17 mouse cellular contexts compared by ENCODE assay signal in genomic region chr13:93829565-93830293, GRCm38 (mm10). TPM values are rescaled to one million over a fixed set of nuclear protein-coding genes. Genes with fewer than 3 reads are reported as not detected.
DNase-seq lines count a peak whose midpoint lies in the region; ATAC-seq lines count a peak whose summit lies in the region.
"Had no signal": no experiment of that assay in that cellular context is flagged by ENCODE, and none has a peak within 500 bp of the region (broad histone marks: within the 10 kb centered on the region; RNA-seq: fewer than 3 reads in every experiment).

No protein-coding gene starts in this region.

- 70% methylated on average over 2 of the region's 2 CpGs for WGBS in limb, embryonic 10.5 days

- 0 out of 2 replicates have a peak overlapping the region, but pooled peaks have one; percentile 48 for H3K27ac ChIP-seq in limb, embryonic 10.5 days
- H3K27ac ChIP-seq: embryonic facial prominence, embryonic 15.5 days; midbrain, embryonic 13.5 days had no signal

- DNase-seq in adrenal gland, postnatal 14 days = peak; percentile 38
- no peak for DNase-seq in adrenal gland, adult 8-10 months
- peak; percentile 27 for DNase-seq in kidney, postnatal 10 days
- no peak for DNase-seq in kidney, postnatal 14 days
- peak; percentile 22 for DNase-seq in lung, postnatal 36 days
- DNase-seq in lung, postnatal 4 days = no peak
- DNase-seq in limb, embryonic 10.5 days (ENCODE audit: low spot score) = no peak
- DNase-seq: cerebellum, postnatal 10 days; embryo, embryonic 11 days; gastrocnemius, postnatal 25 days; layer of hippocampus, adult 9-11 months; retina, postnatal 1 day; right cerebral cortex, postnatal 4 days had no signal

- H3K4me3 ChIP-seq in limb, embryonic 10.5 days = no peak overlapping the region
- H3K4me3 ChIP-seq: embryonic facial prominence, embryonic 15.5 days; kidney, embryonic 15.5 days; midbrain, embryonic 13.5 days had no signal

- no peaks in the 10 kb centered on the region for H3K9me3 ChIP-seq in limb, embryonic 10.5 days (replicated peaks)

- H3K4me1 ChIP-seq in limb, embryonic 10.5 days = peaks cover 9% of the 10 kb centered on the region; the same call in 1 of the 2 replicates
- H3K4me1 ChIP-seq: embryonic facial prominence, embryonic 15.5 days; midbrain, embryonic 13.5 days had no signal

- ATAC-seq in erythroid progenitor cell, adult 5-6 weeks (replicated peaks; ENCODE audit: low FRiP score, poor library complexity, severe bottlenecking) = no peak
- ATAC-seq: midbrain, embryonic 13.5 days had no signal

- H3K36me3 ChIP-seq in limb, embryonic 10.5 days = no peaks in the 10 kb centered on the region
- H3K36me3 ChIP-seq: embryonic facial prominence, embryonic 15.5 days; kidney, embryonic 15.5 days; midbrain, embryonic 13.5 days had no signal

- no peaks in the 10 kb centered on the region for H3K27me3 ChIP-seq in limb, embryonic 10.5 days (ENCODE audit: low read depth, poor library complexity, severe bottlenecking)
- H3K27me3 ChIP-seq: embryonic facial prominence, embryonic 15.5 days; kidney, embryonic 15.5 days; midbrain, embryonic 13.5 days had no signal

RNA-seq across cellular contexts. Expression of gene Arsb, which starts 58.3 kb away (rescaled TPM):
- total RNA-seq in adrenal gland, postnatal 14 days (2021) = 32.8 and 36.1 TPM in 2 replicates
- 10 to 100 TPM; 46.8 to 54.0 (median 48.8) TPM for total RNA-seq in adrenal gland, adult 8-10 months (2022)
- polyA plus RNA-seq in limb, embryonic 10.5 days (2016; fragmentation: Nextera tagmentation; extraction: Ambion mirVana) = 5.3 and 7.2 TPM in 2 replicates
- total RNA-seq in erythroid progenitor cell, adult 5-6 weeks (2015; ENCODE audit: low replicate concordance) = 23.8 and 28.5 TPM in 2 replicates
- 3.0 and 7.9 TPM in 2 replicates for total RNA-seq in erythroid progenitor cell, adult 5-6 weeks (2017; ENCODE audit: low replicate concordance)

Comparison
In these comparisons a context has a peak if more than half of its experiments do, and no peak if none do; other contexts are left out.
1. DNase-seq: peak in adrenal gland, postnatal 14 days (single experiment), kidney, postnatal 10 days (single experiment) and lung, postnatal 36 days (single experiment); none in adrenal gland, adult 8-10 months (single experiment), kidney, postnatal 14 days (single experiment), lung, postnatal 4 days (0 of 2) and limb, embryonic 10.5 days (single experiment).